Mouse (Mus musculus): ENCODE measurements at regions not wholly inside any gene's neighbourhood (a gene's known extent, or its start where the extent isn't known, plus 50 kb on each side); places are given as distances from the start of the nearest gene placed in this dataset.

DNA sequence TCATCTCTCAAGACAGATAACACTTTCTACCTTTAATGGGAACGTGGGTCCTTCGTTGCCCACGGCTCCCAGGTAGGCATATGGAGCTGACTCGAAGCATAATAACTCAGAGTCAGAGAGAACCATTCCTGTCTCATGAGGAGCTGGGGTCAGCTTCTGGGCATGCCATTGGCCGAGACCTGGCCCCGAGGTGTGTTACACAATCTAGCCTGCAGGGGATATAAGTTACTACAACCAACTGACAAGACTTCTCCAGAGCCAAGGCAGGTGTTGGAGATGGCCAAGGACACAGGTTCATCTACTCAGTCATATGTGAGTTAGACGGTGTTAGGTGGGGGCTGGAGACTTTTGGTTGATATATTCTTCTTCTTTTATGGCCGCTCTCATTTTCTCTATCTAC, 120.4 kb downstream of the Pja2 start:
- TF ChIP-seq CTCF (IDR thresholded peaks at IDR 0.05) (no peak), EP300 (IDR thresholded peaks at IDR 0.05) (no peak)
